Mouse (Mus musculus) forebrain, embryonic 16.5 days (tissue): ENCODE measurements around the gene Nbl1. TPM values are rescaled to one million over a fixed set of nuclear protein-coding genes. Genes with fewer than 3 reads are reported as not detected.

Experiments used
- ATAC-seq: fragments of 200-750 bp; cut with Nextera tagmentation; 2 replicates; pipeline ENCODE4 v1.8.0; 2017; ENCODE audit warnings: mild to moderate bottlenecking, moderate library complexity
- H3K27ac ChIP-seq: fragments of 300-500 bp; sonication (generic); 2 replicates; pipeline ENCODE4 v1.5.1; 2014; ENCODE audit warnings: low read length, control low read depth
- H3K27me3 ChIP-seq: fragments of 300-500 bp; sonication (generic); replicated peaks from 2 replicates; pipeline ENCODE4 v1.6.1; 2014; ENCODE audit warnings: low read length; ENCODE audit not compliant: control insufficient read depth, insufficient read depth
- H3K36me3 ChIP-seq: fragments of 300-500 bp; sonication (generic); 2 replicates; pipeline ENCODE4 v1.6.1; 2014; ENCODE audit not compliant: control insufficient read depth, insufficient read depth
- H3K4me1 ChIP-seq: fragments of 300-500 bp; sonication (generic); replicated peaks from 2 replicates; pipeline ENCODE4 v1.6.1; 2014; ENCODE audit warnings: low read length; ENCODE audit not compliant: control insufficient read depth, insufficient read depth
- H3K4me2 ChIP-seq: fragments of 300-500 bp; sonication (generic); 2 replicates; pipeline ENCODE4 v1.6.1; 2014; ENCODE audit warnings: mild to moderate bottlenecking, low read length, control low read depth
- H3K4me3 ChIP-seq: fragments of 300-500 bp; sonication (generic); replicated peaks from 2 replicates; pipeline ENCODE4 v1.5.1; 2014; ENCODE audit warnings: mild to moderate bottlenecking, low read length, control low read depth
- H3K9ac ChIP-seq: fragments of 300-500 bp; sonication (generic); replicated peaks from 2 replicates; pipeline ENCODE4 v1.6.1; 2014; ENCODE audit warnings: low read depth, low read length, control low read depth
- H3K9me3 ChIP-seq: fragments of 300-500 bp; sonication (generic); 2 replicates; pipeline ENCODE4 v1.6.1; 2016; ENCODE audit warnings: low read length; ENCODE audit not compliant: control insufficient read depth
- WGBS: fragments of 180-500 bp; shearing (Covaris S2); extraction: QIAGEN DNeasy Blood & Tissue Kit; methylation state at CpG from one replicate; pipeline ENCODE4 v1.1.7; 2014; 5-methylcytosine and 5-hydroxymethylcytosine counted together
- polyA plus RNA-seq: library from polyadenylated mRNA; unstranded; fragments of >200 nt; fragmentation: Nextera tagmentation; extraction: Ambion mirVana; gene quantifications from 2 replicates; pipeline ENCODE4 v1.2.1, GENCODE M21; 2015

The Nbl1 gene
- polyA plus RNA-seq, 1 experiment from 2014 or later: 27.0 TPM

- no peaks in the 10 kb centered on the region for H3K9me3 ChIP-seq
- H3K9ac ChIP-seq: no peak overlapping the region
- H3K27me3 ChIP-seq: no peaks in the 10 kb centered on the region
- H3K4me3 ChIP-seq: no peak overlapping the region
- WGBS: 96% methylated on average over 1 of the region's 1 CpGs
- H3K36me3 ChIP-seq: peaks cover 8% of the 10 kb centered on the region
- no peak overlapping the region for H3K4me2 ChIP-seq
- H3K27ac ChIP-seq: no peak overlapping the region
- no peak for ATAC-seq
- no peaks in the 10 kb centered on the region for H3K4me1 ChIP-seq
Measured at GRCm38 (mm10) chr4:139105453-139105852, 12.7 kb upstream of the Nbl1 start.

GRCm38 (mm10) chr4:139101546-139101945 is 8.8 kb upstream of the Nbl1 start:
- Histone ChIP-seq H3K9ac (no peak overlapping the region), H3K4me1 (no peaks in the 10 kb centered on the region), H3K36me3 (peaks cover 8% of the 10 kb centered on the region), H3K27me3 (no peaks in the 10 kb centered on the region), H3K9me3 (no peaks in the 10 kb centered on the region), H3K4me3 (no peak overlapping the region), H3K27ac (no peak overlapping the region), H3K4me2 (no peak overlapping the region)
- WGBS: 88% methylated on average over 6 of the region's 6 CpGs
- ATAC-seq: no peak

GRCm38 (mm10) chr4:139100326-139100725 is 7.5 kb upstream of the Nbl1 start:
- Histone ChIP-seq H3K9me3 (no peaks in the 10 kb centered on the region), H3K36me3 (peaks cover 8% of the 10 kb centered on the region), H3K4me1 (no peaks in the 10 kb centered on the region), H3K27me3 (no peaks in the 10 kb centered on the region), H3K4me2 (no peak overlapping the region), H3K4me3 (no peak overlapping the region), H3K27ac (no peak overlapping the region), H3K9ac (no peak overlapping the region)
- WGBS: 85% methylated on average over 8 of the region's 8 CpGs
- ATAC-seq: no peak

DNA sequence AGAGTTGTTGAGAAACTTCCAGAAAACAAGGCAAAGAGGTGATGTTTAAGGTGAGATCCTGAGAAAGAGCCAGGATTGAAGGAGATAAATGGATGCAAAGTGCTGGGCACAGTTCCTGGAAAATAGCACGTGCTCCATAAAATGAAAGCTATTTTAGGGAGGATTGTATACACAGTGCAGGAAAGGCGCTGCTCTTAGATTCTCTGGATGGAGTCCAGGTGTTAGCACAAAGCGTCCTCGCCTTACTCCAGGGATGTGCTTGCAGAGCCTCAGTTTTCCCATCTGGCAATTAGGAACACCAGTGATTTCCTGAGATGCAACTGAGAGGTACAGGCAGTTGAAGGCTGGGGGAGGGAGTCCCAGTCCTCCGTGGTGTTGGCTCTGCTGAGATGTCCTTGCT is 3.4 kb upstream of the Nbl1 start:
- Histone ChIP-seq H3K4me3 (no peak overlapping the region), H3K4me1 (peaks cover 19% of the 10 kb centered on the region), H3K36me3 (no peaks in the 10 kb centered on the region), H3K9ac (no peak overlapping the region), H3K4me2 (no peak overlapping the region), H3K9me3 (peaks cover 3% of the 10 kb centered on the region; the same call in 1 of the 2 replicates), H3K27me3 (peaks cover 24% of the 10 kb centered on the region), H3K27ac (no peak overlapping the region)
- ATAC-seq: no peak
- WGBS: 63% methylated on average over 5 of the region's 5 CpGs

- H3K9me3 ChIP-seq: peaks cover 3% of the 10 kb centered on the region; the same call in 1 of the 2 replicates
- H3K36me3 ChIP-seq: no peaks in the 10 kb centered on the region
- peaks cover 19% of the 10 kb centered on the region for H3K4me1 ChIP-seq
- H3K27ac ChIP-seq: no peak overlapping the region
- peaks cover 28% of the 10 kb centered on the region for H3K27me3 ChIP-seq
- H3K4me2 ChIP-seq: no peak overlapping the region
- no peak overlapping the region for H3K9ac ChIP-seq
- 18% methylated on average over 1 of the region's 1 CpGs for WGBS
- no peak for ATAC-seq
- no peak overlapping the region for H3K4me3 ChIP-seq
Measured at GRCm38 (mm10) chr4:139095406-139095805, 2.6 kb upstream of the Nbl1 start.

GRCm38 (mm10) chr4:139093196-139093530 is 370 bp upstream of the Nbl1 start:
- Histone ChIP-seq H3K9me3 (peaks cover 3% of the 10 kb centered on the region; the same call in 1 of the 2 replicates), H3K9ac (peak overlapping the region; percentile 62), H3K27me3 (peaks cover 28% of the 10 kb centered on the region), H3K4me3 (peak overlapping the region; percentile 57), H3K4me2 (peak overlapping the region; percentile 86), H3K27ac (no peak overlapping the region), H3K4me1 (peaks cover 19% of the 10 kb centered on the region), H3K36me3 (no peaks in the 10 kb centered on the region)
- ATAC-seq: no peak
- WGBS: 26% methylated on average over 13 of the region's 13 CpGs

- Histone ChIP-seq H3K27me3 (peaks cover 28% of the 10 kb centered on the region), H3K9me3 (peaks cover 3% of the 10 kb centered on the region; the same call in 1 of the 2 replicates), H3K4me1 (peaks cover 19% of the 10 kb centered on the region), H3K36me3 (no peaks in the 10 kb centered on the region), H3K9ac (peak overlapping the region; percentile 62), H3K4me2 (peak overlapping the region; percentile 86), H3K27ac (0 out of 2 replicates have a peak overlapping the region, but pooled peaks have one; percentile 39), H3K4me3 (peak overlapping the region; percentile 57)
- WGBS: 3% methylated on average over 28 of the region's 28 CpGs
- ATAC-seq: peak; percentile 51
Measured at GRCm38 (mm10) chr4:139091478-139092355, 1.1 kb downstream of the Nbl1 start.

DNA sequence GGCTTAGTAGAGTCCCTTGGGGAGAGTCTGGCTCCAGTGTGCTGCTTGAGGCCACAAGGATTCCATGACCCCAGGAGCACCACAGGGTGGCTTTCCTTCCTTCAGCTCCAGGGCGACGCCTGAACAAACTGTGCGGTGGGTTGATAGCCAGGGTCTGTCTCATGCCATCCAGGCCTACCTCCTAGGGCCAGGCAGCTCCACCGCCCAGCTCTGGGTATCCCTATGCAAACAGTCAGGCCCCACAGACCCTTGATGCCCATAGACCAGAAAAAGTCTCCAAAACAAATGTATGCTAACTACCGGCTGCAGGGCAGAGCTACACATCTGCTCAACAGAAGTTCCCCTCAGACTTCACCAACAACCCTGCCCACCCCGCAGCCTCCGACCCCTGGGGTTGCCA is 1.7 kb downstream of the Nbl1 start:
- WGBS: 47% methylated on average over 7 of the region's 7 CpGs
- peaks cover 28% of the 10 kb centered on the region for H3K27me3 ChIP-seq
- no peak for ATAC-seq
- no peak overlapping the region for H3K4me2 ChIP-seq
- H3K9me3 ChIP-seq: peaks cover 3% of the 10 kb centered on the region; the same call in 1 of the 2 replicates
- no peak overlapping the region for H3K27ac ChIP-seq
- no peak overlapping the region for H3K9ac ChIP-seq
- H3K4me1 ChIP-seq: peaks cover 19% of the 10 kb centered on the region
- no peaks in the 10 kb centered on the region for H3K36me3 ChIP-seq
- H3K4me3 ChIP-seq: no peak overlapping the region

- no peak overlapping the region for H3K4me2 ChIP-seq
- H3K4me1 ChIP-seq: peaks cover 19% of the 10 kb centered on the region
Measured at GRCm38 (mm10) chr4:139090303-139090940, 2.4 kb downstream of the Nbl1 start.

More at GRCm38 (mm10) chr4:139090303-139090940, 2.4 kb downstream of the Nbl1 start:
- no peak for ATAC-seq
- H3K36me3 ChIP-seq: no peaks in the 10 kb centered on the region
- H3K9me3 ChIP-seq: peaks cover 3% of the 10 kb centered on the region; the same call in 1 of the 2 replicates
- H3K9ac ChIP-seq: no peak overlapping the region
- H3K4me3 ChIP-seq: no peak overlapping the region
- H3K27me3 ChIP-seq: peaks cover 28% of the 10 kb centered on the region
- no peak overlapping the region for H3K27ac ChIP-seq
- WGBS: 73% methylated on average over 15 of the region's 15 CpGs
